Mouse (Mus musculus) ES-Bruce4 (cell line): ENCODE measurements around the gene Entpd1.

Experiments
- CTCF ChIP-seq: IDR thresholded peaks from one replicate; pipeline ENCODE4 v1.8.1; 2011; ENCODE audit warnings: low read depth, low read length
- EP300 ChIP-seq: IDR thresholded peaks from 2 replicates; pipeline ENCODE4 v1.6.1; 2011; ENCODE audit warnings: low read depth, low read length; ENCODE audit not compliant: insufficient read depth
- POLR2A ChIP-seq: IDR thresholded peaks from one replicate; pipeline ENCODE4 v1.8.1; 2011; ENCODE audit warnings: low read length; ENCODE audit not compliant: insufficient read depth

DNA sequence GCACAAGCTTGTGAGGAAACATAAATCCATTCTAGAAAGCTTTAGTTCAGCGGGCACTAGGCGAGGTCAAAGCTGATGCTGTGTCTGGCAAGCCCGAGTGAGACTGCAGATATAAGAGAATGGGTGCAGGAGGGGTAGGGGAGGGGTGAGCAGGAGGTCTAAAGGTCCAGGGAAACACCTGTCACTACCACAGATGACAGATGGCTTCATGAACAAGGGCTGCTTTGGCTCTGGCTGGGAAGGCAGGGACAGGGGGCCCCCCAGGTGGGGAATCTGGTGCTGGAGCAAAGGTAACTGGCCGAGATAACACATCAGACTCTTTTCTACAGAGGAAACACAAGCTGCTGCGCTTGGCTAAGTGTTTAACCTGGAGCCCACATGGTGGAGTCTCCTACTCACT, 36.7 kb upstream of the Entpd1 start:
- no peak for TF ChIP-seq CTCF
- TF ChIP-seq EP300 = no peak
- no peak for TF ChIP-seq POLR2A
